Mouse (Mus musculus) adrenal gland, adult (tissue): ENCODE measurements around the gene Ttll9.

Source experiments
- DNase-seq, 2 experiments: peaks; one replicate each; pipeline ENCODE4 v3.0.0; 2022 to 2023; ENCODE audit warnings: low spot score in 1 of 2; ENCODE audit not compliant: inconsistent age in 2 of 2

The Ttll9 gene

GRCm38 (mm10) chr2:153009192-153009973 lies 47.1 kb downstream of the Ttll9 start:
- no peak for DNase-seq

DNA sequence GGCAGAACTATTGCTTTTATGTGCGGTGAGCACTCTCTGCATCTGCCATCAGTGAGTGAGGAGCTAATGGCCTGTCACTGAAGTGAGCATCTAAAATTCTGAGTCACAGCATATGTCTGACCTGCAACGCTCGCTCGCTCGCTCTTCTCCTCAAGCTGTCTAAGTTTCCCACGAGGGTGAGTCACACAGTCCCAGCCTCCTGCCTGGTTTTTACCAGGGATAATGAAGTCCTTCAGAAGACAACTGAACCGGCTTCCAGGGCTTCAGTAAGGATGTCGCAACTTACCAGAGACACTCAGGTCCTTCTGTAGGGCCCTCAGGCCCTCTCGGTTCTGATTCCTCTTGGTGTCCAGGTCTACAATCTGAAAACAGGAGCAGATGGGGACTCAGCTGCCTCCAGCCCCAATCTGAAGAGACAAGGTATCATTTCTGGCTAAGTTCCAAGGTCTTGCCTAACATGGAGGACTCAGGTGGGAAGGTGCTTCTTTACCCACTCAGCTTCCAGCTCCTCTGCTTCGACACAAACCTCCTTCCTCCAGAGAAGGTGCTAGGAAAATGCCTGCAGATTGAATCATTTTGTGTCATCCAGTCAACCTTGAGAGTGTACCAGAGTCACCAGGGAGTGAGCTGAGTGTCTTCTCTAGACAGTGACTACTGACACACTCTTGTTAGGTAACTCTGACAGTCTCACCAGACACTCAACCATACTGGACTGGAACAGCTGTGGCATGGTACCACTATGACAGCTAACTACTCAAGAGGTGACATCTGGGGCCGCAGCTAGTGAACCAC lies 51.6 kb downstream of the Ttll9 start:
- DNase-seq, result peak; percentile 68 to 84

GRCm38 (mm10) chr2:153014758-153015593 lies 52.7 kb downstream of the Ttll9 start, which contains the start of gene Pdrg1:
TSS of gene Pdrg1 (minus strand) at chr2:153015427.
- DNase-seq, result peak; percentile 97 to 99

DNA sequence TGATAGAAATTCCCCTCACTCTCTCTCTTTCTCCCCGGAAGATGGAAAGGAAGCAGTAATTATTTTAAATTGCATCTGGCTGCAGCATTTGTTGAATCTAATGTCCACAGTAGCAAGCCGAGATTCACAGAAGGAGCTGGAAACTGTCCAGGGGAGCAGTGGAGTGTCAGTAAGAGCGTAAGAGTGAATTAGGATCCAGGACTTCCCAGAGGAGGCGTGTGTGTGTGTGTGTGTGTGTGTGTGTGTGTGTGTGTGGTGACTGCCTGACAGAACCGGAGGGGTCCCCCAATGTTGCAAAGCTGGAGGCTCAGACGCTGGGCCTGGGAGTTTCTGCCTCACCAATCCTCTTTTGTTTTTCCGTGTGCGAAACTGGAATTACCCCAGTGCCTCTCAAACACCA lies 53.5 kb downstream of the Ttll9 start:
- DNase-seq, result peak in 1 of 2 experiments; percentile 33

DNA sequence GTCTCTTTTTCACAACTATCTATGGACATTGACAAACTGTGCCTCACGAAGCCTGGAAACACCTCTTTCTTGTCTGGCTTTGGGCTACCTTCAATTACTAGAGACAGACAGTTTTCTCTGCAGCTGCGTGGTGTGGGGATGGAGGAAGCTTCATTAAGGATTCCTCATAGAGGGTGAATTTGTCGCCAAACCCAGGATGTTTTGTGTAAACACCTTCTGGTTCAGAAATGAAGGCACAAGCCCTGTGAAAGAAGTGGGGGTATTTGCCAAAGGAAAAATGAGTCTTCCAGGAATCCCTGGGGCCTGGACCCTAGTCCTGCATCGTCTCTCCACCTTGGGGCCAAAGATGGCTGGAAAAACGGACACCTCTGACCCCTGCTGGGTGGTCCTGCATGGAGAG lies 54.5 kb downstream of the Ttll9 start:
- DNase-seq, result no peak

DNA sequence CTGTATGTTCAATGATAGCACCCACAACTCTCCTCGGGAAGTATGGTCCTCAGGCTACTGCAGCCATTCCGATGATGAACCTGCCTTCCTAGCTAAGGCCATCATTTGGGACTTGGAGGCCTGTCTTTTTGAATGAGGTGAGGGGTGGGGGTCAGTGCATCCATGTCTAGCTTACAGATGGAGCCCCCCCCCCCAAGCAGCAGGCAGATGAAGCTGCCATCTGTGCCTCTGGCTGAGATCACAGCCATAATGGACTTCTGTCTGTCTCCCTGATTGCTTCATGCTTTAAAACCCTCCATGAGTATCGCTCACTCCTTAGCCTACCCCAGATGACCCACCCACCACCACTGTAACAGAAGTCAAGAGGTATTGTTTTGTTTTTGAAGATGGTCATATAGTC lies 57.1 kb downstream of the Ttll9 start:
- no peak for DNase-seq

DNA sequence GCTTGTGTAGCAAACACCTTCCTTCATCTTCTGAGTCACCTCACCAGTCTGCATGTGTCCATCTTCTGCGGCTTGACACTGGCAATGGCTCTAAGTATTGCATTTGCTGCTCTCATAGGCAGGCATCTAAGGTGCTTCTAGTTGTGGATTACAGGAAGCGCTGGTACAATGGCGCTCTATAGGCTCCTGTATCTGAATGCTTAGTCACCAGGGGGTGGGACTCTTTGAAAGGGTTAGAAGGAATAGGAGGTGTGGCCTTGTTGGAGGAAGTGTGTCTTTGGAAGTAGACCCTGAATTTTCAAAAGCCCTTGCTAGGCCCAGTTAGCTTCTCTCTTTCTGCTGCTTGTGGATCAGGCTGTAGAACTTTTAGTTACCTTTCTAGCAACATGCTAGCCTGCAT lies 58.9 kb downstream of the Ttll9 start:
- no peak for DNase-seq

DNA sequence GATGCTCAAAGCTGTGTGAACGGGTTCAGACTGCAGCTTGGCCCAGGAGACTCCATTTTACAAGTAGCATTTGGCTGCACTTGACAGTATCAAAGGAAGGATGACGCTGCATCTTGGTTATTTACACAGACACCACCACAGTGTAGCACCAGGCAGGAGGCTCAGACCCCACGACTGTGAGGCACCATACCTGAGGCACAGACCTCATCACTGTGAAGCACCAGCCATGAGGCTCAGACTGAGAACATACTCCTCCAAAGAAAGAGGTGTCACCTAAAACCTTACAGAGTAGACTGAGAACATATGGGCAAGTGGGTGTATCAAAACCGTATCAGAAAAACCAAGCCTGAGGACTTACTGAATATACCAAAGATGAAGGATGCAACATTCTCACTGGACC lies 60.6 kb downstream of the Ttll9 start:
- no peak for DNase-seq

DNA sequence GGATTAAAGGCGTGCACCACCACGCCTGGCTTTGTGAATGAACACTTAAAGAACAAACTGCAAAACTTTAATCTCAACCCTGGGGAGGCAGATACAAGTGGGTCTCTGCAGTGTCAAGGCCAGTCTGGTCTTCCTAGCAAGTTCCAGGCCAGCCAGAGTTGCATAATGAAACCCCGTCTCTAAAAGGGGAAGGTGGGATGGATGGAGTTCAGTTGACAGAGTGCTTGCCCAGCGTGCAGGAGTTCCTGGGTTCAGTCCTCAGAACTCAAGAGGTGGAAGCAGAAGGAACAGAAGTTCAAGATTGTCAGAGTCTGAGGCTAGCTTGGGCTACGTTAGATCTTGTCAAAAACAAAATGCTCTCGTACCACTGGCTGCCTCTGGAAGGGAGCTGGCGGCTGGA lies 63.8 kb downstream of the Ttll9 start:
- DNase-seq, result no peak

DNA sequence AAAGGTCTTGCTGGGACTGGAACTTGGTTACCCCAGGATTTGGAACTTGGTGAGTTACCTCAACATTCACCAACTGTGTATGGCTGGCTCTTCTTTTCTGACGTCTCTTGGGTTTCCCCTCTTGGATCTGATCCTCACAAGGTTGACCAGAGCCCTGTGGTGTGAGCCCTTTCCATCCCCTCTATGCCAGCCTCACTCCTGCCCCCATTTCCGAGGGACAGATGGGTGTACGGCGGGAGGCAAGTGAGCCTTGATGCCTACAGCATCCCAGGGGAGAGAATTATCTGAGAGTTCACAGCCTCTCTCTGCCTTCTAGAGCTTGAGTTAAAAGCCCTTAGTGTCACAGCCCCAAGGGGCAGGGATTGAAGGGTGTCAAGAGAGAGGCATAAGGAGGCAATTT lies 65.2 kb downstream of the Ttll9 start:
- DNase-seq, result no peak

- DNase-seq, result no peak
Observed at GRCm38 (mm10) chr2:153030422-153030821, 68.1 kb downstream of the Ttll9 start.

DNA sequence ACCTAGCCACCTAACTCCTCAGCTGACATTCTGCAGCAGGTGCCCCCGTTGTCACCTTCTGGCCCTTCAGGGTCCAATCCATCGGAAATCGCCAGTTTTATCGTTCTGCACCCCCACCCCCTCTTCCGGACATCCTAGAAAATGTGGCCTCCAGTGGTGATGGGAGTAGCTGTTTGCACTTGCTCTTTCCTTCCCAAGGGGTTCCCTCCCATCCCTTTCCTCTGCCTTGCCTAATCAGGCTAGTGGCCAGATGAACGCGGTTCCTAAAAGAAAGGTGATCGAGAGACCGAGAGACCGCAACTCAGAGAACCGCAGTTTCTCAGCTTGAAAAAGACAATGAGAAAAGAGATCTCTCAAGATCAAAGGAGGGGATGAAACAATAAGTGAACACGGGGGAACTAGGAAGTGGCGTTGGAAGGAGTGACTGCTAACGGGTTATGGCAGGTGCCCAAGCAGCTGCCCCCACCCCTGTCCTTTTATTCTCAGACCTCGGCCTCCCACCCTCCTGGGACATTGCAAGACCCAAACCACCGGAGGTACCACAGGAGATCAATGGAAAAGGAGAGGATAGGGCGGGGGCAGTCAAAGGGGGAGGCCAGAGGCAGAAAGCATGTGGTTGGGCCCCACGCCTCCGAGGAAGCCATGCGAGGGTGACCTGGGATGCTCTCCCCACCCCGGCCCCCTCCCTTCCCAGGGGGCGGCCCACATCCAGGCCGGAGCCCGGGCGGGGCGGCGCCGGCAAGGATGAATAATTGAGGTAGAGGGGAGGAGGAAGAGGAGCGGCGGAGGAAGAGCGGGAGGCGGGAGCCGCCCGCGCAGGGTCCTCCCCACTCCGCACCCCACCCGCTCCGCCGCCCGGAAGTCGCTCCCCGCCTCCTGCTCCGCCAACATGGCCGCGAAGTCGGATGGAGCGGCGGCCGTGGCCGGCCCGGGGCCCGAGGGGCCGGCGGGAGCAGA lies 69.1 kb downstream of the Ttll9 start, which contains the start of gene Xkr7:
Gene Xkr7 (plus strand): TSS at position 727 of the 957 bp plus-strand sequence.
- peak; percentile 29 to 45 for DNase-seq

DNA sequence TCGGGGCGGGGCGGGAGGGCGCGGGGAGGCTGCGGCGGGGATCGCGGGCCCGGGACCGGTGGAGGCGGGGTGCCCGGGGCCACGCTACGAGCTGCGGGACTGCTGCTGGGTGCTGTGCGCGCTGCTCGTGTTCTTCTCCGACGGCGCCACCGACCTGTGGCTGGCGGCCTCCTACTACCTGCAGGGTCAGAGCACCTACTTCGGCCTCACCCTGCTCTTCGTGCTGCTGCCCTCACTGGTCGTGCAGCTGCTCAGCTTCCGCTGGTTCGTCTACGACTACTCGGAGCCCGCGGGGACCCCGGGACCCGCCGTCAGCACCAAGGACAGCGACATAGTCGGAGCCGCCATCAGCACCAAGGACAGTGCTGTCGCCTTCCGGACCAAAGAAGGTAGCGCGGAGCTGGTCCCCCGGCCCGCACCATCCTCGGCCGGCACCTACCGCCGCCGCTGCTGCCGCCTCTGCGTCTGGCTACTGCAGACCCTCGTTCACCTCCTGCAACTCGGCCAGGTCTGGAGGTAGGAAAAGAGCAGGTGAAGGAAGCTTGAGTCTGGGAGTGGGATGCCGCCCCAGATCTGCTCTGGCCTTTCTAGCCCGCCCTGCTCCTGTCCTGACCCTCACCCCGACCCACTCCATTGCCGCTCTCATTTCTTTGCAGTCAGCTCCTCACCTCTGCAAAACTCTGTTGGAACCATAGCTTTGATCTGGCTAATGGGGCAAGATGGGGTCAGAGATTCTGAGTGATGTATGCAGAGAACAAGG lies 70.0 kb downstream of the Ttll9 start:
- peak; percentile 71 to 90 for DNase-seq

DNA sequence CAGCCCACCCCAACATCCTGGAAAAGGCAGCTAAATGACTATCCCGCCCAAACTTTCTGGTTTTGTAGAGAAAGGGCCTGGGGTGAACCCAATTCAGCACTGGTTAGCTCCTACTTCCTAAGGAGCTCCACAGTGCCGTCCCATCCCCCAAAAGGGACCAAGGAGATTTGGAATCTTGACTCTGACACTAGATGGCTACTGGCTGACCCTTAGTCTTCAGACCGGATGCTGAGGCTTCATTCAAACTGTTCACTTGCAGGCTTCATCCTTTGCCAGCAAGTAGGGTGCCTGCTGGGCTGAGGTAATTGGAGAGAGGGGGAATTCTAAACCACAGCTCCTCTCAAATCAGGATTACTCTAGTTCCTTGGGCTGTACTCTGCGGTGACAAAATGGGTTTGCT lies 70.7 kb downstream of the Ttll9 start:
- no peak for DNase-seq

DNA sequence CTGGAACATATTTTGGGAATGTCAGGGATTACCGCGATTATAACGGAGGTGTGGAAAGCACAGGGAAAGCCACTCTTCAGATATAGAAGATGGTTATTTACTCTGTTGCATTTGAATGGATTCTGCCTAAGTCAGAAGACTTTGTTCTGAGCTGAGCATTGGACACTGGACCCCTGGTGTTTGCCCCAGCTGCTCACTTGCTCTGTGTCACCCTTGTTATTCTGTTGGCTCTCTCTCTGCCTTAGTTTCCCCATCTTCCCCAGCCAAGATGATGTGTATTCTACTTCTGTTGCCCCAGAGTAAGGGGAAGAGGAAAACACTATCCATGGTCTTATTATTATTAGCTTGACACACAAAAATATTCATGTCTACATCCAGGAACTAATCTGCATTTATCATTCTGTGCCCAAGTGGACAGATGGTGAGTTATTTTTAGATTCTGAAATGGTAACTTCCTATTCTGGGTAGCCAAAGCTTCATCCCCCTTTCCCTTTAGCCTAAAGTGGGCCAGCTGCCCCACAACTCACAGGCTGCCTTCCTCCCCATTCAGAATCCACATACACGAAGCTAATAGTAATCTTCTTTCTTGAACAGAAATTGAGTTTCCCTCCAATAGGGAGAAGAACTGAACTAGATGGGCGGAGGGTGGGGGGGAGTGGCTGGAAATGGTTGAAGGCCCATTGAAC lies 71.4 kb downstream of the Ttll9 start:
- no peak for DNase-seq

DNA sequence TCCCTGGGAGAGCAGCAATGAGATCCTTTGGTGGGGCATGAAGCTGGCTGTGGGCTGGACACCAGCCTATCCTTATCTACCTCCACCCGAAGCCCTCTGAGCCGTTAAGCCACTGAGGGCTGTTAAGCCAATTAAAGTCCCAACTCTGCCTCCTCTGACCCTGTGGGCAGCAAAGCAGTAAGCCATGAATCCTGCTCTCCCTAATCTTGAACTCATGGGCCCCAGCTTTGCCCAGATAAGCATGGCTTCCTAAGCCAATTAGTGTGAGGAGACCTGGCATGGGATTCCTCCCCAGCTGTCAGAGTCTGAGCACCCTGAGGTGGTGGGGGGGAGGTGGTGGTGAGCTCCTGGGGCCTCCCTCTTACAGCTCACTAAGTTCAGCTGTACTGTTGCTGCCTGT lies 74.4 kb downstream of the Ttll9 start:
- no peak for DNase-seq

GRCm38 (mm10) chr2:153043886-153044285 lies 81.6 kb downstream of the Ttll9 start:
- no peak for DNase-seq

- no peak for DNase-seq
Observed at GRCm38 (mm10) chr2:153045884-153046299, 83.6 kb downstream of the Ttll9 start.
